Mouse (Mus musculus): ENCODE results near the gene Olfr331.
"Not testable (repeated sequence)": the region's sequence is repeated elsewhere in the genome, so short reads cannot be mapped to it uniquely, and the experiment has no call there.

DNA sequence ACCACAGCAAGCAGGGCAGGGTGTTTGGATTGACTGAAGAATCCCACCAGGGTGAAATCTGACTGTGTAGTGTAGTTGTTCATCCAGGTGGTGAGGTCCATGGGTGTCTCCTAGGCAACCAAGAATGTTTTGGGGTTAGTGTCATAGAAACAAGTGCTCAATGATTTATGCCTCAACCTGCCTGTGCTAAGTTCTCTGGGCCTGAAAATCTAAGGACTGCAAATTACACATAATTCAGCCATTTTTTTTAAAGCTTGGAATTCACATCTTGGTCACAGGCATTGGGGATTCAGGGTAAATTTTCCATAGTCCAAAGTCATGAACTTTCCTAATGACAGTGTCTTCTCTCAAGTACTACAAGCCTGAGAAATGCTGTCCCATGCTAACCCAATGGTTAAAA, at the start of gene Olfr331:
- not testable (repeated sequence) for TF ChIP-seq FLI1 (IDR thresholded peaks at IDR 0.05; ENCODE audit: low read length); GATA1 (IDR thresholded peaks at IDR 0.05; ENCODE audit: borderline replicate concordance, low read length)

All from megakaryocyte, embryonic 14.5 days (primary cell).